Mouse (Mus musculus) T-helper 2 cell (primary cell): ENCODE measurements around the gene Btbd8.

Experiments
- in situ Hi-C: fragments of 300-600 bp; cut with MboI, MseI; formaldehyde crosslinking; loops from one replicate; pipeline ENCODE4 v1.15.1; 2025; ENCODE audit warnings: high pct_unique_total_duplicates

Gene Btbd8

DNA sequence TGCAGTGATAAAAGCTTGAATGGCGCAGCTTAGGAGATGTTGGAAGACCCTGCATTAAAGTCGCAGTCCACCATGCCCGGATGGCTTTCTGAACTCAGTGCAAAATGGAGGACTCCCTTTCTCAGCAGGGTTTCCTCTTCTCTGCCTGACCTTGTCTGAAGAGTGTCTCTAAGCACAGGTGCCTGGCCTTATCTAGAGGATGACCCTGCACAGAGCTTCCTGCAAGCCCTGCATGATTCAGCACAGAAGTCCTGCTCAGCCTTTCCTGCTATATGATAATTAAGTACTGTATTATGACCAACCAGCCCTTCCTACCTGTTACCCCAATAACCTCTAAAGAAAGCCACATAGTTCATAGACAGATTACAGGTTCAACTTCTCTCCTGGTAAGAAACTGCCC is 77.7 kb downstream of the Btbd8 start:
- in situ Hi-C loops = no loop called here

DNA sequence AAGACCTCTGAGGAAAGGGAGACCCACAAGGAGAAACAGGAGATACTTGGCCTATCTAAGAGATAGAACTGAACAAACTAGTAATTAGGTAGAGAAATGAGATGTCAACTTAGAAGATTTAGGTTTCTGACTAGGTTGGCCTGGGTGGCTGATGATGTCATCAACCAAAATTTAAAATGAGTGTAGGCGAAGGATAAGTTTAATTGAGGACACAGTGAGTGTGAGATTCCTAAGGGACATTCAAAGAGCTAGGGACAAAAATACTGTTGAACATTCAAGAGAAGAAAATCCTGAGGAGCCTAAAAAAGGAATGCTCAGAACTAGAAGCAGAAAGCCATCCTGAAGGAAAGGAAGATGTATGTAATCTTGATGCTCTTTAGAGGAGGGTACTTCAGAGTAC is 78.3 kb downstream of the Btbd8 start:
- in situ Hi-C loops = no loop called here

DNA sequence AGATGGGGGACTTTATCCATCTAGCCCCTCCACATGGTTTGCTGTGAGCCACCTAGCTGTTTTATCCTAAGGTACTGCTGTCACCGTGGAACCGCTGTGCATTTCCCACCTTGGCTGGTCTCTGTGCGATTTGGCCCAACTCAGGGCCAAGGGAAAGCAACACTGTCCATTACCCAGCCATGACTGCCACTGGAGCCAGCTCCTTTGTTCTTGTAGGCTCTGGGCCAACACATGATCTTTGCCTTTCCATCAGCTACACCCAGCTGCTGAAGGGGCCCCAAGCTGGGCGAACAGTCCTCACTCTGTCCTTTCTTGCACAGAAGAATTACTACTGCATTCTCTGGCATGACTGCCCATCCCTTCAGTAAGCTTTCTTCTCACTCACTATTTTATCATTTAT is 80.8 kb downstream of the Btbd8 start:
- in situ Hi-C loops = no loop called here

DNA sequence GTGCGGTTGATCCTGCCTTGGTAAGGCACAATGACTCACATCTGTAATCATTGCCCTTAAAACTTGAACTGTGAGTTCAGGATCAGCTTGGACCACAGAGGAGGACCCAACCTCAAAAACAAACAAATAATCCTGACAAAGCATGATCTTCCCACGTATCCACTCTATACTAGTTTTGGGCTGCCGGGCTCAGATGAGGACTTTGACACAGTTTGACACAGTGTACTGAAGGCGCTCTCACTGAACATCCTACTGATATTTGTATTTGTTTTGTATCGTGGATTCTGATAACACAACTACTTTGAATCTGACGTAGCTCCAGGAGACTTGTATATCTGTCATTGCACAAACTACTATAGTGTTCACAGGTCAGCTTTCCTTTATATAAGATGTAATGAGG is 83.6 kb downstream of the Btbd8 start:
- in situ Hi-C loops = no loop called here

DNA sequence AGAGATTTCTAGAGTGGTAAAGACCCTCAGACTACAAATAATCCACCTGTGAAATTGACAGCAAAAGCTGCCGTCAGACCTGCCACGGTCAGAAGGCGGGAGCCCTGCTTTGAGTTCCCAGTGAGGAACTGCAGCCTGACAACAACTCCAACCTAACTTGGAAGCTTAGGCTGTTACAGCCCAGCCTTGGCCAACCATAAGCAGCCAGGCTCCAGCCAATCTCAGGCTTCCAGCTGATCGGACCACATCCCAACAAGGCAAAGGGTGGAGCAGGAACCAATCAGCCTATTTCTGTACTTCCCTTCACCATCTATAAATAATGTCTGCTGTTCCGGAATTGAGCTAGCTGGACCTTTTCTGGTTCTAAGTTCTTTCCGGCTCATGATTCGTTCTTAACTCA is 84.1 kb downstream of the Btbd8 start:
- in situ Hi-C loops = no loop called here

DNA sequence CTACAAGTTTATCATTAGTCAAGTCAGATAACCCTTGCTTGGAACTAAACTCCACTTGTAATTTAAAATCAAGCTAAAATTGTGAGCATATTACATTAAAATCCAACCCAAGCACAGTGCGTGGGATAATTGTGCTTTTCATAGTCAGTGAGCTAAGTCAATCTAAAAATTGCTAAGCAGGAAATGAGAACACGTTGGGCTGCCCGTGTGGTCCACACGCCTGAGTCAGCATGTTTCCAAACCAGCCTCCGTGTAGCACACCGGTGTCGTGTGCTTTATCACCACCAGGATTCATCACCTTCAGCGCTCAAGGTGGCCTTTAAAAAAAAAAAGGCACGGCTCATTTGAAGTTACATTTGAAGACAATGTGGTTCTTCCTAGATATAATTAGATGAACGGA is 86.5 kb downstream of the Btbd8 start:
- in situ Hi-C loops = no loop called here

DNA sequence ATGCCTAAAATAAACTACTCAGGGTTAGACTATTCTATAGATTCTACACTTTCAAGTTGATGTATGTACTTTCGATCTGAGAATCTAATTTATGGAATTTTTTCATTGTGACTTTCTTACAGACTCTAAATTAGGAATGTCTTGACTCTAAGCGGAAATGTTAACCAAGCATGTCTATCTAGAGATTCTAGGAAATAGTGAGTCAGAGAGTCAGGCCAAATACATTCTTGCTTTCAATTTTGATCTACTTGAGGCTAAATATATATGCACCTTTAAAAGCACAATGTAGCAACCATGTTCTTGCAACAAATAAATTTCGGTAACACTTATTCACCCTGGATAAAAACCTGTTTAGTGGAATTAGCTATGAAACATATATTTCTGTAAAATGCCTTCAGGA is 91.1 kb downstream of the Btbd8 start:
- in situ Hi-C loops = no loop called here

DNA sequence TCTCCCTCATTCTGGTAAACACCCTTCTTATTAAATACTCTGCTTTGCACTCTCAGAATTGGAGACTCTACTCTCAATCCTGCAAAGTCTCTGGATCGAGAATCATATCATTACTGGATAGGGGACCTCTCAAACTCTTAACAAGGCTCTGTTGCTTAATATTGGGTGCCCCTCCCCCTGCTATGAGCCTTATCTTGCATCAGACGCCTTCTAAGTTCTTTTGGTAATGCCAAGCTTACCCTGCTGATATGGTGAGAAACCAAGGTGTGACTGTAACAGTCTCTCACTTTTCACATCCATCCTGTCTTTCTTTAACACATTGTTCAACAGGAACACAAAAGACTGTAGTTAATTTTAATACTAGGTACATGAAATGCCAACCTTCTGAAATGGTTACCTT is 95.8 kb downstream of the Btbd8 start:
- in situ Hi-C loops = no loop called here

DNA sequence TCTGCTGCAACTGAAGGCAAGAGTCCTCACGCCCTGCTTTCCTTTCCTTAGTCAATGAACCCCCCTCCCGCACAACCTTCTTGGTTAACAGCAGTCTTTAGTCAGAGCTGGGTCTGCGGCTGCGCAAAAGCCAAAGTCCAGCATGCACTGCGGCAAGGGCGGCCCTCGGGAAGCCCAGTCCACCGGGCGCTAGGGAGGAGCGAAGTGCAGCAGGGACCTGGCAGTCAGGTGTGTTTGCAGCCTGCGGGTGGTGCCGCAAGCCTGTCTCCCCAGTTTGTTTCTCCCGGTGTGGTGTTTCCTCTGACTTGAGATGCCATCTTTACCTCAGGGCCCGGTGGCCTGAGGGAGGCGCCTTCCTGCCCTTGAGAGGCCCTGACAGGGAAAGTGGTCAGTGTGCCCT is 96.8 kb downstream of the Btbd8 start, which contains the start of gene 1700028K03Rik:
1700028K03Rik (plus strand) TSS at position 129 of the 400 bp plus-strand sequence.
- in situ Hi-C loops = no loop called here

DNA sequence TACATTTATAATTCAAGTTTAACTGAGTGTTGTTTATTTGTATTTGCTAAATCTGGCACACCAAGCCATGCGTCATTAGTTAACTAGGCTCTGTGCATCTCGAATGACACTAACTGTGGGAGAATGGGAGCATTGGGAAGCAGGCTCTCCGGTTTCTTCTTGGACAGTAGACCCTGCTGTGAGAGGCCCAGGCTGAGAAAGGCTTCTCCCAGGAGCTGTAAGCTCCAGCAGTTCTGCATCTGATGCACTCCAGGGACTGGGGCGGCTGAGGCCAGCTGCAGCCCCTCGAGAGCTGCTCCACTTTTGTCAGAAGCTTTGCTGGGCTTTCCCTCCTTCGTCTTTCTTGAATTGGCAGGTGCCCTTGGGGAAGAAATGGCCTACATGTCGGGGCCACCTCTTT is 103.9 kb downstream of the Btbd8 start:
- in situ Hi-C loops = no loop called here

DNA sequence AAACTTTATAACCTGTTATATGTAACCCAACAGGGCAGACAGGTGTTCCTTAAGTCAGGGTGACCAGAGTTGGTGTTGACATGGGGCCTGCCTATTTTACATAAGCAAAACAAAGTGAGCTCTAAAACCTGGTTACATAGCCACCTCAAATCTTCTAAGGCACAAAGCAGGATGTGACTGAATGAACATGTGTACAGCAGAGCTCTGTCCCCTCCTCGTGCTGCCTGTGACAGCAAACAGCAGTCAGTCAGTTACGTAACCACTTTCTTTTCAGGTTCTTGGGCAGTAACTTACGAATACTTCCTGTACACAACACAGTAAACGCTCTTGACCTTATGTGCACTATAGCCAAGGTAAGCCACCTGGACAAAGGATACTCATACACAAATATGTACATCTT is 108.1 kb downstream of the Btbd8 start:
- in situ Hi-C loops = no loop called here

DNA sequence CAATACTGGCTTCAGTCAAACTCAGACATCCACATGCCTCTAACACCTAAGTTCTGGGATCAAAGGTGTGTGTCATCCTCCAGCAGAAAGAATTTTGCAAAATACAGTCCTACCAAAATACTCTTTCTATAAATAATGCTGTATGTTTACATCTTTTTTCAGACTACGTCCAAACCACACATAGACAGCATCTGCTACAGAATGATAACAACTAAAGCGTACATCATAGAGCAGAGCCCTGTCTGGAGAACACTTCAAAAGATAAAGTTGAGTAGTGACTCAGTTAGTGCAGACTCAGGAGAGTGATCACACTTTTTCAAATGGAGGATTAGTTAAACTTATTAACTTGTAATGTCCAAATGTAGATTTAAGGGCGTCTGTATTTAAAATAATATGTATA is 110.2 kb downstream of the Btbd8 start:
- in situ Hi-C loops = no loop called here

DNA sequence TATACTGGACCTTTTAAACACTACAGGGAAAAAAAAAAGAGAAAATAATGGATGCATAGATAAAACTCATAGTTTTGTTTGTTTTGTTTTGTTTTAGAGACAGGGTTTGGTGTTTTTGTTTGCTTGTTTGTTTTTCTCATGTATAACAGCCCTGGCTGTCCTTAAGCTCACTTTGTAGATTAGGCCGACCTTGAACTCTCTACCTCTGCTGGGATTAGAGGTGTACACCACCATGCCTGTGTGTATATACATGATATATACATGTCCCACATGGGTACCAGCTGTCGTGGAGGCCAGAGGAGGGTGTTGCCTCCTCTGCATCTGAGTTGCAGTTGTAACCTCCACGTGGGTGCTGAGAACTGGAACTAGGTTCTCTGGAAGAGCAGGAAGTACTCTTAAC is 110.6 kb downstream of the Btbd8 start:
- in situ Hi-C loops = no loop called here

DNA sequence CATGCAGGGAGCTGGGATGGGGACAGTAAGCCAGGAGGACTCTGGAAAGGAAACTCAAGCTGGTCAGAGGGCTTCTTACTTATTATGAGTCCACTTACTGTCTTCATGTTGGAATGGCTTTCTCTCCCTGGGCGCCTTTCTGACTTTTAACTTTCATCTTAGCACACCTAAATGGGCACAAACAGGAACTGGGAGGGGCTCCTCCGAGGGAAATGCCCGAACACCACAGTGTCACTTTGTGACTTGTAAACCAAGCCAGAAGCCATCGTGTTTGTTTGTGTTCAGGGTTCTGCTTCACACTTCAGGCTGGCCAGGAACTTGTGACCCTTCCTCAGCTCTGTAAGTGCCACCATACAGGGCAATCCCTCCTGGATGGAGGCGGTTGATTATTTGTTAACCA is 116.5 kb downstream of the Btbd8 start:
- in situ Hi-C loops = no loop called here

DNA sequence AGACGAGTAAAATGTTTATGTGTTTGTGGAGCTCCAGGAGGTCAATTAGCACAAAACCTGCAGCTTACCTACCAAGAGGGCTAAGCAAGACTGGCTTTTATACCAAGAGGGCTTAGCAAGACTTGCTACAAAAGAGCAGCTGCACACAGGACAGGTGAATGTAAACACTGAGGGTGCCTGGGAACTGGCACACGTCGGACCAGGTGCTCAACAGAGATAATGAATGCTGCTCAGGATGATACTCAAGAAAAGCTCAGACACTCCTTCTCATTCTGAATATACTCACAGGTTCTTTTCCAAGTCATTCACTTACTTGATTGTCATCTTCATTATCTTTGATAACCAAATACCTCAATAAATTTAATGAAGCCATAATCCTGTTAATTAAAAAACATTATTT is 119.2 kb downstream of the Btbd8 start:
- in situ Hi-C loops = no loop called here
